Mouse (Mus musculus) heart, postnatal 0 days (tissue): Measurements from ENCODE around the gene Pde11a. TPM values are rescaled to one million over a fixed set of nuclear protein-coding genes. Genes with fewer than 3 reads are reported as not detected.

ENCODE experiments used
- ATAC-seq: fragments of 200-750 bp; cut with Nextera tagmentation; 2 replicates; pipeline ENCODE4 v1.8.0; 2017; ENCODE audit warnings: low read depth, moderate number of reproducible peaks, moderate library complexity; ENCODE audit not compliant: insufficient read depth
- DNase-seq: peaks from one replicate; pipeline ENCODE4 v3.0.0-alpha.2; 2016; ENCODE audit warnings: low spot score
- H3K27ac ChIP-seq: fragments of 300-500 bp; sonication (generic); 2 replicates; pipeline ENCODE4 v1.5.1; 2014; ENCODE audit warnings: low read depth, mild to moderate bottlenecking
- H3K27me3 ChIP-seq: fragments of 300-500 bp; sonication (generic); 2 replicates; pipeline ENCODE4 v1.6.1; 2014; ENCODE audit warnings: low read length, mixed read lengths; ENCODE audit not compliant: control insufficient read depth, insufficient read depth
- H3K36me3 ChIP-seq: fragments of 300-500 bp; sonication (generic); replicated peaks from 2 replicates; pipeline ENCODE4 v1.6.1; 2014; ENCODE audit warnings: low read length, mixed read lengths; ENCODE audit not compliant: control insufficient read depth, insufficient read depth
- H3K4me1 ChIP-seq: fragments of 300-500 bp; sonication (generic); 2 replicates; pipeline ENCODE4 v1.6.1; 2014; ENCODE audit warnings: antibody characterized with exemption; ENCODE audit not compliant: control insufficient read depth, insufficient read depth
- H3K4me2 ChIP-seq: fragments of 300-500 bp; sonication (generic); 2 replicates; pipeline ENCODE4 v1.6.1; 2014; ENCODE audit warnings: low read depth, mild to moderate bottlenecking, low read length, moderate library complexity
- H3K4me3 ChIP-seq: fragments of 300-500 bp; sonication (generic); 2 replicates; pipeline ENCODE4 v1.5.1; 2014; ENCODE audit warnings: low read depth, low read length
- H3K9ac ChIP-seq: fragments of 300-500 bp; sonication (generic); replicated peaks from 2 replicates; pipeline ENCODE4 v1.6.1; 2014; ENCODE audit warnings: low read depth, low read length, mixed read lengths
- H3K9me3 ChIP-seq: fragments of 300-500 bp; sonication (generic); replicated peaks from 2 replicates; pipeline ENCODE4 v1.6.1; 2016; ENCODE audit warnings: low read length; ENCODE audit not compliant: control insufficient read depth
- CTCF ChIP-seq: IDR thresholded peaks from 2 replicates; pipeline ENCODE4 v1.5.1; 2016; ENCODE audit warnings: antibody characterized with exemption, control low read depth, low read depth
- EP300 ChIP-seq: IDR thresholded peaks from 2 replicates; pipeline ENCODE4 v1.6.1; 2016; ENCODE audit warnings: antibody characterized with exemption, low read depth
- WGBS: fragments of 180-500 bp; shearing (Covaris S2); extraction: QIAGEN DNeasy Blood & Tissue Kit; methylation state at CpG from one replicate; pipeline ENCODE4 v1.1.7; 2014; 5-methylcytosine and 5-hydroxymethylcytosine counted together
- polyA plus RNA-seq: library from polyadenylated mRNA; unstranded; fragments of >200 nt; fragmentation: Nextera tagmentation; extraction: Ambion mirVana; gene quantifications from 2 replicates; pipeline ENCODE4 v1.2.1, GENCODE M21; 2015
- total RNA-seq: library from RNA; depleted of rRNA; stranded (reverse); fragments of >200 nt; gene quantifications from 2 replicates; pipeline ENCODE4 v1.2.3, GENCODE M21; 2014; ENCODE audit warnings: low replicate concordance

The Pde11a gene
- total and polyA plus RNA-seq, 2 experiments from 2014 or later: 0.05 TPM; not detected in 1

DNA sequence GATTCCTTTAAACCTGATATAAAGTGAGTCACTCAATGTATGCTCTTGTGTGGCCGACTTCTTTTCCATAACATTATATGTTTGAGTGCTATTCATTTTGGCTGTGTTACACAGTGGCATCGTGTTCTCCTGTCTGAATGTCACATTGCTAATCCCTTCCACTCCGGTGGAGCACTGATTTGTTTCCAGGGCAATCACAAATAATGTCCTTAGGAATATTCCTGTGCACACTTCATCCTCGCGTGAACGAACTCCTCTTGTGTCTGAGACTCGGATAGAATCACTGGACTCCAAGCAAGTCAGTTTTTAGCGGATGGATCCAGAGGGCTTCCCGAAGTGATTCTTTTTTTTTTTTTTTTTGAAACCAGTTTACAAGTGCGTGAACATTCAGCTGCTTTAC, 197.4 kb downstream of the Pde11a start:
- Histone ChIP-seq H3K36me3 (no peaks in the 10 kb centered on the region), H3K9me3 (no peaks in the 10 kb centered on the region), H3K4me1 (no peaks in the 10 kb centered on the region), H3K27ac (no peak overlapping the region), H3K27me3 (no peaks in the 10 kb centered on the region), H3K4me3 (no peak overlapping the region), H3K4me2 (no peak overlapping the region), H3K9ac (no peak overlapping the region)
- TF ChIP-seq CTCF (no peak), EP300 (no peak)
- ATAC-seq (no peak), DNase-seq (no peak)
- WGBS: 77% methylated on average over 10 of the region's 10 CpGs

DNA sequence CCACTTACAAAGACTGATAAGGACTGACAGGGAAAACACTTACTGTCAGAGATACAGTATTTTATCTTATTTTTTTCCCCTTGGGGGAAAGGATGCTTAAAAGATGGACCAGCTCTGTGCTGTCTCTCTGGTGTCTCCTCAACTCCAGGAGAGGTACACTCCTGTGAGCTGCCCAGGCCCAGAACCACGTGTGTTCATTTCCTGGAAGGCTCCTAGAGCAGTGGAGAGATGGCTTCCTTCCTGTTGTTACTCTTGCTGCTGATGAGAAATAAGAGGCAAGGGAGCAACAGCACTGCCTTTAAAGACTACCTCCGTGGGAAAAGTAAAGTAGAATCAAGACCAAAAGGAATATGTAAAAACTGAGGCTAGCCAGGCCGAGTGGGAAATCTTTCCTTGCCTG, 205.6 kb downstream of the Pde11a start:
- no peak overlapping the region for H3K9ac ChIP-seq
- no peaks in the 10 kb centered on the region for H3K27me3 ChIP-seq
- ATAC-seq (no peak), DNase-seq (no peak)
- no peaks in the 10 kb centered on the region for H3K4me1 ChIP-seq
- H3K4me3 ChIP-seq: no peak overlapping the region
- no peak overlapping the region for H3K4me2 ChIP-seq
- no peak overlapping the region for H3K27ac ChIP-seq
- H3K9me3 ChIP-seq: no peaks in the 10 kb centered on the region
- 38% methylated on average over 3 of the region's 3 CpGs for WGBS
- no peak for TF ChIP-seq EP300
- TF ChIP-seq CTCF: no peak
- H3K36me3 ChIP-seq: no peaks in the 10 kb centered on the region

DNA sequence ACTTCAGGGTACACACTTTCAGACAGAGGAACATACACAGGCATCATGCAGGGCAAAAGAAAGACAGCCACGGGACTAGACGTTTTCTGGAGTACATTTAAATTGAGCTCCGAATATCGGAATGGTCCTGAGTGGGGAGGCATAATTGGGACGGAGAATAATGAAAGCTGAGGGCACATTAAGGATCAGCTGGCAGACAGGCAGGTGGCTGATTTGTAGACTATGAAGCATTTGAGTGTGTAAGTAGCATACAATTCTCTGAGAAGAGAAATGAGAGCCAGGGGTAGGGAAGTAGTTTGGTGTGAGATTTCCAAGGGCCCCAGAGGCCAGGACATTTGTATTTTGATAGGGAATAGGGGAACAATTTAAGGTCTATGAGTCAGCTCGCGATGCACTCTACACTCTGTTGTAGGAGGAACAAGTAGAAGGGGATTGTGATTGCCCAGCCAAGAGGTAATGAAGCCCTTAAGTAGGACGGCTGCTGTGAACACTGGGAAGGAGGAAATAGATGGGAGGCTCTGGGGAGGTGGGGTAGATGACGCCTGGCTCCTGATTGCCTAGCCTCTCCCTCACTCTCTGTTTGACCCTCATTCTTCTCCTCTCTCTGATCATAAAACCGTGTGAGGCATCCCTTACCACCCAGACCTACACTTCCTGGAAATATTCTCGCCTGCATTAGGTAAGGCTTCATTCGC, 208.5 kb downstream of the Pde11a start:
- H3K27ac ChIP-seq: no peak overlapping the region
- no peaks in the 10 kb centered on the region for H3K36me3 ChIP-seq
- no peaks in the 10 kb centered on the region for H3K4me1 ChIP-seq
- DNase-seq (no peak), ATAC-seq (no peak)
- H3K4me2 ChIP-seq: no peak overlapping the region
- no peak overlapping the region for H3K9ac ChIP-seq
- TF ChIP-seq CTCF: no peak
- no peak for TF ChIP-seq EP300
- WGBS: 56% methylated on average over 12 of the region's 12 CpGs
- no peak overlapping the region for H3K4me3 ChIP-seq
- H3K9me3 ChIP-seq: no peaks in the 10 kb centered on the region
- H3K27me3 ChIP-seq: no peaks in the 10 kb centered on the region

GRCm38 (mm10) chr2:76129058-76129437, 209.5 kb downstream of the Pde11a start:
- Histone ChIP-seq H3K27ac (no peak overlapping the region), H3K9me3 (no peaks in the 10 kb centered on the region), H3K27me3 (no peaks in the 10 kb centered on the region), H3K36me3 (no peaks in the 10 kb centered on the region), H3K4me2 (peak overlapping the region; percentile 27; the same call in 1 of the 2 replicates), H3K4me3 (no peak overlapping the region), H3K4me1 (no peaks in the 10 kb centered on the region), H3K9ac (no peak overlapping the region)
- TF ChIP-seq EP300 (no peak), CTCF (no peak)
- no peak for DNase-seq
- no peak for ATAC-seq
- WGBS: 43% methylated on average over 8 of the region's 8 CpGs

GRCm38 (mm10) chr2:76128105-76129057, 210.2 kb downstream of the Pde11a start:
- 47% methylated on average over 9 of the region's 9 CpGs for WGBS
- TF ChIP-seq CTCF: peak; percentile 38
- no peak for TF ChIP-seq EP300
- Histone ChIP-seq H3K4me1 (no peaks in the 10 kb centered on the region), H3K4me2 (peak overlapping the region; percentile 27; the same call in 1 of the 2 replicates), H3K27ac (no peak overlapping the region), H3K9me3 (no peaks in the 10 kb centered on the region), H3K27me3 (no peaks in the 10 kb centered on the region), H3K9ac (no peak overlapping the region), H3K4me3 (no peak overlapping the region), H3K36me3 (no peaks in the 10 kb centered on the region)
- no peak for ATAC-seq
- peak; percentile 11 for DNase-seq
